Mouse (Mus musculus) B cell, adult 67 days (primary cell): ENCODE measurements around the gene Gpr3. TPM values are rescaled to one million over a fixed set of nuclear protein-coding genes. Genes with fewer than 3 reads are reported as not detected.

ENCODE experiments used
- total RNA-seq, 2 experiments: library from RNA; stranded (reverse); gene quantifications; 4 replicates each; pipeline ENCODE4 v1.2.4; 2023

Gpr3 gene
- total RNA-seq: 1 to 10 TPM; 1.5 to 1.8 TPM

GRCm38 (mm10) chr4:133211751-133212561 lies at the start of gene Gpr3, which contains the start of gene Cd164l2:
Gpr3 (minus strand) TSS chr4:133212536.
Cd164l2 (plus strand) TSS chr4:133212131.

GRCm38 (mm10) chr4:133240490-133240921 lies 28.2 kb upstream of the Gpr3 start, which contains the start of gene Map3k6:
Map3k6 (plus strand) TSS chr4:133240818.

Other genes starting within 250 kb of the Gpr3 start
- 10 to 100 TPM; 27.0 to 36.4 TPM for gene Fgr, start 238.4 kb downstream of the Gpr3 start, total RNA-seq
- gene Ahdc1, start 201.3 kb downstream of the Gpr3 start, total RNA-seq: 10 to 100 TPM; 70.2 to 85.7 TPM
- 100 to 1,000 TPM; 282 to 316 TPM for gene Wasf2, start 82.0 kb downstream of the Gpr3 start, total RNA-seq
- 1 to 10 TPM in 1 of 2 experiments, not detected in 1; 2.8 TPM for gene Cd164l2, start 405 bp downstream of the Gpr3 start, total RNA-seq
- not detected for gene Map3k6, start 28.3 kb upstream of the Gpr3 start, total RNA-seq
- gene Sytl1, start 50.6 kb upstream of the Gpr3 start, total RNA-seq: 1 to 10 TPM in 1 of 2 experiments, under 1 TPM in 1; 0.64 to 1.4 TPM
- gene Tmem222, start 65.3 kb upstream of the Gpr3 start, total RNA-seq: 10 to 100 TPM; 42.8 to 50.6 TPM
- 10 to 100 TPM; 43.4 to 48.8 TPM for gene Wdtc1, start 140.9 kb upstream of the Gpr3 start, total RNA-seq
- gene Slc9a1, start 157.2 kb upstream of the Gpr3 start, total RNA-seq: 10 to 100 TPM; 49.8 to 53.2 TPM